Mouse (Mus musculus) kidney, postnatal 0 days (tissue): ENCODE results near the gene Spata2. TPM values are rescaled to one million over a fixed set of nuclear protein-coding genes. Genes with fewer than 3 reads are reported as not detected.

Source experiments
- ATAC-seq: fragments of 200-750 bp; cut with Nextera tagmentation; replicated peaks from 2 replicates; pipeline ENCODE4 v1.8.0; 2017; ENCODE audit warnings: low read depth, moderate number of reproducible peaks, moderate TSS enrichment, moderate library complexity; ENCODE audit not compliant: low FRiP score
- DNase-seq: peaks from one replicate; pipeline ENCODE4 v3.0.0-alpha.2; 2016; ENCODE audit warnings: low spot score
- H3K27ac ChIP-seq: fragments of 300-500 bp; sonication (generic); 2 replicates; pipeline ENCODE4 v1.5.1; 2014; ENCODE audit warnings: mild to moderate bottlenecking
- H3K27me3 ChIP-seq: fragments of 300-500 bp; sonication (generic); 2 replicates; pipeline ENCODE4 v1.6.1; 2014; ENCODE audit warnings: low read length, mixed read lengths; ENCODE audit not compliant: insufficient read depth
- H3K36me3 ChIP-seq: fragments of 300-500 bp; sonication (generic); 2 replicates; pipeline ENCODE4 v1.6.1; 2014; ENCODE audit warnings: low read length, mixed read lengths; ENCODE audit not compliant: insufficient read depth
- H3K4me1 ChIP-seq: fragments of 300-500 bp; sonication (generic); replicated peaks from 2 replicates; pipeline ENCODE4 v1.6.1; 2014; ENCODE audit warnings: antibody characterized with exemption, low read length, mixed read lengths; ENCODE audit not compliant: insufficient read depth
- H3K4me2 ChIP-seq: fragments of 300-500 bp; sonication (generic); 2 replicates; pipeline ENCODE4 v1.6.1; 2014; ENCODE audit warnings: mild to moderate bottlenecking, low read length, moderate library complexity, mixed read lengths
- H3K4me3 ChIP-seq: fragments of 300-500 bp; sonication (generic); replicated peaks from 2 replicates; pipeline ENCODE4 v1.5.1; 2014; ENCODE audit warnings: low read depth, low read length
- H3K9ac ChIP-seq: fragments of 300-500 bp; sonication (generic); 2 replicates; pipeline ENCODE4 v1.6.1; 2014; ENCODE audit warnings: low read depth, low read length
- H3K9me3 ChIP-seq: fragments of 300-500 bp; sonication (generic); replicated peaks from 2 replicates; pipeline ENCODE4 v1.6.1; 2016; ENCODE audit warnings: low read length, inconsistent platforms, mixed read lengths
- CTCF ChIP-seq: IDR thresholded peaks from 2 replicates; pipeline ENCODE4 v1.5.1; 2016; ENCODE audit warnings: antibody characterized with exemption, low read depth, mild to moderate bottlenecking, moderate library complexity
- whole genome bisulfite sequencing: fragments of 180-500 bp; shearing (Covaris S2); extraction: QIAGEN DNeasy Blood & Tissue Kit; methylation state at CpG from one replicate; pipeline ENCODE4 v1.1.7; 2014; 5-methylcytosine and 5-hydroxymethylcytosine counted together
- polyA plus RNA-seq: library from polyadenylated mRNA; unstranded; fragments of >200 nt; fragmentation: Nextera tagmentation; extraction: Ambion mirVana; gene quantifications from 2 replicates; pipeline ENCODE4 v1.2.1, GENCODE M21; 2015

Spata2 gene
- polyA plus RNA-seq, 1 experiment from 2014 or later = 14.3 TPM

DNA sequence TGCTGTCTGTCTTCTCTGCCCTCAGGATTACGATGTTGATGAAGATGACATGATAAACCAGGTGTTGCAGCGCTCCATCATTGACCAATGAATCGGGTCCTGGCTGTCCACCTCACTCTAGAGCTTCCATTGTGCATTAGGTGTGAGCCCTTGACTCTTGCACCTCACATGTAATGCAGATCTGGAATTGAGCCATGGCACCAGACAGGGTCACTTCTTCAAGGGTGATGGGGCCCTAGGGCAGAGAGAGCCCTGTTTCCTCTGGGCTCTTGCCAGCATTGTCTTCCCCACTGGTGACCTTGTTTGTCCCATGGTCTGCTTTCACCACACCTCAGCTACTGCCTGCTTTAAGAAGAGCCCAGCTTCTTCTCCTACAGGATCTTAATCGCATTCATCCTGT, 22.0 kb upstream of the Spata2 start:
- 96% methylated on average over 4 of the region's 4 CpGs for WGBS
- Histone ChIP-seq H3K27me3 (no peaks in the 10 kb centered on the region), H3K4me2 (no peak overlapping the region), H3K27ac (no peak overlapping the region), H3K4me1 (no peaks in the 10 kb centered on the region), H3K4me3 (no peak overlapping the region), H3K9me3 (no peaks in the 10 kb centered on the region), H3K9ac (no peak overlapping the region), H3K36me3 (peaks cover 60% of the 10 kb centered on the region)
- no peak for DNase-seq
- no peak for TF ChIP-seq CTCF
- ATAC-seq = no peak

DNA sequence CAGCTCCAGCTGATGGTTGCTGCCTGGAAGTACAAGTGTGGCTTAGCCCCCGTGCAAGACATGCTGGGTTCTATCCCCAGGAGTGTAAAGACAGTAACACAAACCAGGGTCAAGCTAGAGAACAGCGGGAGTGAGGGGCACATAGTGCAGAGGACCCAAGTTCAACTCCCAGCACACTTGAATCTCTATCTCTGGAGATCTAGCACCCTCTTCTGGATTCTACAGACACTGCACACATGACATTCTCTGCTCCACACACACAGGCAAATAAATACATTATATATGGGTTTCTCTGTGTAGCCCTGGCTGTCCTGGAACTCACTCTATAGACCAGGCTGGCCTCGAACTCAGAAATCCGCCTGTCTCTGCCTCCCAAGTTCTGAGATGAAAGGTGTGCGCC, 20.3 kb upstream of the Spata2 start:
- DNase-seq (no peak), ATAC-seq (no peak)
- peak; percentile 57 for TF ChIP-seq CTCF
- Histone ChIP-seq H3K27me3 (no peaks in the 10 kb centered on the region), H3K9me3 (no peaks in the 10 kb centered on the region), H3K36me3 (peaks cover 69% of the 10 kb centered on the region), H3K9ac (no peak overlapping the region), H3K4me1 (no peaks in the 10 kb centered on the region), H3K4me2 (no peak overlapping the region), H3K27ac (no peak overlapping the region), H3K4me3 (no peak overlapping the region)
- 88% methylated on average over 5 of the region's 5 CpGs for WGBS

DNA sequence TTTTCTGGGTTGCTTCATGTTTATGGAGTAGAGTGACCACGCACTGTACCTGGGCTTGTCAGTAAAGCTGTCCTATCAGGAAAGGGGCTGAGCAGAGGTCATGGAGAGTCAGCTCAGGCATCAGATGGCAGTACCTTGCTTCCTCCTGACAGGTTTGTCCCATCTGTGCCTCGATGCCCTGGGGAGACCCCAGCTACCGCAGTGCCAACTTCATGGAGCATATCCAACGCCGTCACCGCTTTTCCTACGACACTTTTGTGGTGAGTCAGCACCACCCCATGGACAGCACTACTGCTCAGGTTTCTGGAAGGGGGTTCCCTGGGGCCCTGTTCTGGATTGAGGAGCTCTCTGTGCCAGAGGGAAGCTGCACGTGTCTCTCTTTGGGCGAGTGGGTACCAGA, 19.7 kb upstream of the Spata2 start:
- Histone ChIP-seq H3K9me3 (no peaks in the 10 kb centered on the region), H3K36me3 (peaks cover 66% of the 10 kb centered on the region), H3K27me3 (no peaks in the 10 kb centered on the region), H3K27ac (no peak overlapping the region), H3K4me1 (no peaks in the 10 kb centered on the region), H3K9ac (no peak overlapping the region), H3K4me3 (no peak overlapping the region), H3K4me2 (no peak overlapping the region)
- WGBS = 93% methylated on average over 9 of the region's 9 CpGs
- DNase-seq = no peak
- no peak for TF ChIP-seq CTCF
- no peak for ATAC-seq

DNA sequence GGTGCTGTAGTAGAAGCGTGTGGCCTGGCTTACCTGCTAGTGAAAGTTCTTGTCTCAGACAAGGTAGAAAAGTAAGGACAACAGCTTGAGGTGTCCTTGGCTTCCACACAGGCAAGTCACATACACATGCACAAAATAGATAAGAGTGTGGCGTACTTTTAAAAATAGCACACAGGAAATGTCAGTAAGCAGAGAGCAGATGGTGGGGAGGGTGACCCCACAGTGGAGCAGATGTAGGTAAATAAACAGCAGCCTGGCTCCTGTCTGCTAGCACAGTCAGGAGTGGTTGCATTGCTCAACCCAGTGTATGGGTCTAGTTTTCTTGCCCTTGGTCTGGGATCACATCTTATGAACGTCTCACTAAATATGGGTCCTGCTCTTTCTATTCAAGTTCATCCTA, 17.8 kb upstream of the Spata2 start:
- DNase-seq (no peak), ATAC-seq (no peak)
- Histone ChIP-seq H3K9ac (no peak overlapping the region), H3K36me3 (peaks cover 57% of the 10 kb centered on the region), H3K9me3 (no peaks in the 10 kb centered on the region), H3K27ac (no peak overlapping the region), H3K4me1 (0 out of 2 replicates have a peak, but pooled peaks cover 6% of the 10 kb centered on the region), H3K27me3 (no peaks in the 10 kb centered on the region), H3K4me3 (no peak overlapping the region), H3K4me2 (no peak overlapping the region)
- WGBS = 73% methylated on average over 3 of the region's 3 CpGs
- TF ChIP-seq CTCF = no peak

DNA sequence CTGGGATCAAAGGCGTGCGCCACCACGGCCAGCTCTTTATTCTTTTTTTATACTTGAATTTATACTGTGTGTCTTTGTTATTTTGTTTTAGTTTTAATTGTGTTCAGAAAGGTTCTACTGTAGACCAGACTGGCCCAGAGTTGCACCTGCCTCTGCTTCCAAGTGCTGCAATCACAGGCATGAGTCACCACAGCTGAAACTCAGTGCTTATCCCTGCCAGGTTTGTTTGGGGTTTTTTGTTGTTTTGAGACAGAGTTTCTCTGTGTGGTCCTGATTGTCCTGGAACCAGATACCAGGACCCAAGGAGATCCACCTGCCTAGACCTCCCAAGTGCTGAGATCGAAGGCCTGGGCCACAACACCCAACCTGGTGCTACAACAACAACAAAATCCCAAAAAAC, 15.9 kb upstream of the Spata2 start:
- H3K4me1 ChIP-seq = 0 out of 2 replicates have a peak, but pooled peaks cover 13% of the 10 kb centered on the region
- no peaks in the 10 kb centered on the region for H3K9me3 ChIP-seq
- H3K36me3 ChIP-seq = peaks cover 40% of the 10 kb centered on the region
- ATAC-seq = no peak
- no peak for DNase-seq
- TF ChIP-seq CTCF = no peak
- no peak overlapping the region for H3K9ac ChIP-seq
- H3K4me2 ChIP-seq = no peak overlapping the region
- no peaks in the 10 kb centered on the region for H3K27me3 ChIP-seq
- H3K27ac ChIP-seq = no peak overlapping the region
- no peak overlapping the region for H3K4me3 ChIP-seq
- WGBS = 88% methylated on average over 4 of the region's 4 CpGs

DNA sequence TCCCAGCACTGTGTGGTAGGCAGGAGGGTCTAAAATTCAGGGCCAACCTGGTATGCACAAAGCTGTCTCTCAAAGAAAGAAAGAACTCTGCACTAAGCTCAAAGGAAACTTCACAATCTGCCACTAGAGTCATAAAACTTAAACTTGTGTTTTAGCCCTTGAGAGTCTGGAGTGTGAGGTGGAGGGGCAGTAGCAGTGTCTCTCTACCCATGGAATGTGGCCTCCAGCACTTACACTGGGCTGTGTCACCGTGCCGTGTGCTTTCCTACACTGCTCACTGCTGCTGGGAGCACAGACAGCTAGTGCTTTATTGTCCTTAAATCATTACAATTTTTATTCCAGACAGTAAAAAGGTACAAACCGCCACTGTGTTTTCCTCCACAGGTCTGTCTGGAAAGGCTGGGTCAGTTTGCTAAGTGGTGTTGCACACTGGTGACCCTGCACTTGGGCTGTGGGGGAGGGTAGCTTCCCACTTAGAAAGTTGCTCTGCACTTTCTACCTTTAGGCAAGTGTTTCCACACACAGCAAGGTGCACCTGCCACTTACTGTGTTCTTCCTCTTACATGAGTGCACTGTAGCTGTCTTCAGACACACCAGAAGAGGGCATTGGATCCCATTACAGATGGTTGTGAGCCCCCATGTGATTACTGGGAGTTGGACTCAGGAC, 15.2 kb upstream of the Spata2 start:
- Histone ChIP-seq H3K4me2 (no peak overlapping the region), H3K9me3 (no peaks in the 10 kb centered on the region), H3K4me3 (no peak overlapping the region), H3K27me3 (no peaks in the 10 kb centered on the region), H3K36me3 (peaks cover 34% of the 10 kb centered on the region), H3K27ac (no peak overlapping the region), H3K9ac (no peak overlapping the region), H3K4me1 (0 out of 2 replicates have a peak, but pooled peaks cover 15% of the 10 kb centered on the region)
- DNase-seq = no peak
- 87% methylated on average over 3 of the region's 3 CpGs for WGBS
- ATAC-seq = no peak
- no peak for TF ChIP-seq CTCF
